Mouse (Mus musculus) cortical plate, adult 2 months (tissue): Measurements from ENCODE around the gene Pilrb1. TPM values are rescaled to one million over a fixed set of nuclear protein-coding genes. Genes with fewer than 3 reads are reported as not detected.
A peak's percentile ranks its signal among the peaks of the same experiment; 100 is the strongest.
"Not testable (repeated sequence)": the region's sequence is repeated elsewhere in the genome, so short reads cannot be mapped to it uniquely, and the experiment has no call there.

ENCODE experiments used
- H3K27ac ChIP-seq: fragments of 200-500 bp; 2 replicates; pipeline ENCODE4 v1.5.1; 2012; ENCODE audit warnings: low read length, control low read depth, inconsistent platforms; ENCODE audit not compliant: insufficient read depth
- H3K4me1 ChIP-seq: fragments of 200-500 bp; 2 replicates; pipeline ENCODE4 v1.6.1; 2011; ENCODE audit warnings: low read length; ENCODE audit not compliant: control insufficient read depth, insufficient read depth
- H3K4me3 ChIP-seq: fragments of 200-500 bp; 2 replicates; pipeline ENCODE4 v1.5.1; 2011; ENCODE audit warnings: mild to moderate bottlenecking, low read length, control low read depth; ENCODE audit not compliant: insufficient read depth
- CTCF ChIP-seq: fragments of 200-500 bp; IDR thresholded peaks from 2 replicates; pipeline ENCODE4 v1.5.1; 2011; ENCODE audit warnings: mild to moderate bottlenecking, control low read depth, low read length; ENCODE audit not compliant: insufficient read depth; ENCODE audit errors: extremely low read depth
- POLR2A ChIP-seq: fragments of 200-500 bp; IDR thresholded peaks from 2 replicates; pipeline ENCODE4 v1.6.1; 2011; ENCODE audit warnings: mild to moderate bottlenecking, low read length, control low read depth; ENCODE audit not compliant: insufficient read depth; ENCODE audit errors: extremely low read depth
- polyA plus RNA-seq: library from polyadenylated mRNA; depleted of rRNA; stranded (reverse); fragments of >200 nt; gene quantifications from 2 replicates; pipeline ENCODE4 v1.2.3, GENCODE M21; 2012; rRNA removed

The Pilrb1 gene
- 0.08 TPM in 1 of 2 replicates, not detected in the other for polyA plus RNA-seq

DNA sequence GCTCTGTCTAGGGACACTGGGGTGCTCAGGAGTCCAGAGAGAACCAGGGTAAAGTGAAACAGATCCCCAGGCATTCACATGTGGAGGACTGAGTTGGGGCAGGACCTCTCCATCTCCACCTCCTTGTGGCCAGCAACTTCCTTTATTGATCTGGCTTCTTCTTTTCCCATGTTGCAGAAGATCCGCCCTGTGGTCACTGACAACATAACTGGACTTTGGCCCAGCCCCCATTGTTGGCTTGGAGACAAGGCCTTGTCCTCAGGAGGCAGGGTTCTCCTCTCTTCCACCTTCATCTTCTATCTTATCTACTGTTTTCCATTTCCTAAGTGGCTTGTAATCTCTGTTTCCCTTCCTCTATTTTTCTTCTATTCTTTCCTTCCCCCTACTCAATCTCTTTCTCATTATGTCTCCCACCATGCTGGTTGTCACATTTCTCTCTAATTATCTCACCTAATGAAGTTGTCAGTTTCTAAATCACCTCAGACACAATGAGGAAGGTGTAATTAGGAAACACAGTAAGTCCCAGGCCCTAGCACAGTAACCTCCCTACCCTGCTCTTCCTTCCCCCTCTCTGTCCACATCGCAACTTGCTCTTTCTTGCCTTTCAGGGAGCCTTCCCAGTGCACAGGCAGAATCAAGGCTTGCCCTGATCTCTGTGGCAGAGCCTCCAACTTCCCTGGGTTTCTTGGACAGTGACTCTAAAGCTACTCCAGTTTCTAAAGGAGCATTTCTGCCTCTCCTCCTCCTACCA, at the start of gene Pilrb1:
TSS of gene Pilrb1 (minus strand) at position 147 of the 751 bp plus-strand sequence.
- not testable (repeated sequence) for H3K27ac ChIP-seq, H3K4me3 ChIP-seq

DNA sequence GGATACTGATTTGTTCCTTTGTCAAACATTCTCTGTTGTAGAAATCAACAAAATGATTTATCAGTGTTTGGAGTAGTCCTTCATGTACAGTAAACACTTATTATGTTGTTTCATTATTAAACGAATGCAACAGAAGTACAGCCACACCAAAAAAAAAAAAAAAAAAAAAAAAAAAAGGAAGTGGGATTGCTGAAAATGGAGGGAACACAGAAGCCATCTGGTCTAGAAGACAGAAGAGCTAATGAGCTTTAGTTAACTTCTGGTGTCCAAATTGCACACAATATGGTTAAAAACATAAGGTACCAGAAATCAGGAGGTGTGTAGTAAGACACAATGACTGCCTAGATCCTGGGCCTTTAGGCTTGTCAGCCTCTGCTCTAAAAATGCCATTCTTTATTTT, 39.9 kb upstream of the Pilrb1 start:
- TF ChIP-seq CTCF: no peak
- TF ChIP-seq POLR2A: no peak
- Histone ChIP-seq H3K4me1 (no peaks in the 10 kb centered on the region), H3K27ac (no peak overlapping the region), H3K4me3 (no peak overlapping the region)

More for the DNA sequence above, at the start of gene Pilrb1:
- H3K4me1 ChIP-seq: not testable (repeated sequence)

DNA sequence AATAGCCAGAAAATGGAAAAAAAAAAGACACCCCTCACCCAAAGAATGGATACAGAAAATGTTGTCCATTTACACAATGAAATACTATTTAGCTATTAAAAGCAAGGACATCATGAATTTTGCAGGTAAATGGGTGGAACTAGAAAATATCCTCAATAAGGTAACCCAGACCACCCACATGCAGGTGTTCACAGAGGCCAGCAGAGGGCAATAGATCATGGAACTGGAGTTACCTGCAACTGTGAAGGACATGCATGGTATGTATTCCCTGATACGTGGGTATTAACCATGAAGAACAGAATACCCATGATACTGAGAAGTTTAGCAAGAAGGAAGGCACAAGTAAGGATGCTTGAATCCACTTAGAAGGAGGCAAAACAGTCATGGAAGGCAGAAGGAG, 35.0 kb upstream of the Pilrb1 start:
- Histone ChIP-seq H3K27ac (no peak overlapping the region), H3K4me3 (no peak overlapping the region), H3K4me1 (no peaks in the 10 kb centered on the region)
- TF ChIP-seq CTCF (no peak), POLR2A (no peak)

DNA sequence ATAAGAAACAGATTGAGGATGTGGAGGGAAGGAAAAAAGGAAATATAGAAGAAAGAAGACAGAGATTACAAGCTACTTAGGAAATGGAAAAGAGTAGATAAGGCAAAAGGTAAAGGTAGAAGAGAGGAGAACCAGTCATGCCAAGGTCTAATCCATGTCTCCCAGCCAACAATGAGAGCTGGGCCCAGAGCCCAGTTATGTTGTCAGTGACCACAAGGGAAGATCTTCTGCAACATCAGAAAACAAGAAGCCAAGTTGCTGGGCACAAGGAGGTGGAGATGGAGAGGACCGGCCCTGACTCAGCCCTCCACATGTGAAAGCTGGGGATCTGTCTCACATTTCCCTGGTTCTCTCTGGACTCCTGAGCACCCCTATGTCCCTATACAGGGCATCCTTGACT, 29.8 kb upstream of the Pilrb1 start:
- Histone ChIP-seq H3K4me3 (no peak overlapping the region), H3K27ac (no peak overlapping the region), H3K4me1 (no peaks in the 10 kb centered on the region)
- TF ChIP-seq POLR2A (no peak), CTCF (no peak)

DNA sequence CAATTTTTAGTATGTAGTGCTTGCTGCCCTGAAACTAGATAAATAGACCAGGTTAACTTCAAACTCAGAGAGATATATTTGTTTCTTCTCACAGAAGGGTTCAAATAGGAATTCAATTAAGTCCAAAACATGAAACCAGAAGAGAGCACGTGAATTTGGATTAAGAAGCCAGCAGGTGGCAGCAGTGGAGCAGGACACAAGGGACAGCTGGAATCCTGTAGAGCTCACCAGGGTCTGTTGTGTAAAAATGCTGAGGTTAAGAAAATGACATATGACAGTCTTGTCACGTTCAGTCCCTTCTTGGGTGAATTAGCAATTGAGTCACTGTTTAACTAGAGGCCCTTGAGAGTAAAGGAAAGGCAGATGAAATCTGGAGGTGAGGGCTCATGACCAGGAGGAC, 28.0 kb upstream of the Pilrb1 start:
- Histone ChIP-seq H3K27ac (no peak overlapping the region), H3K4me1 (no peaks in the 10 kb centered on the region), H3K4me3 (no peak overlapping the region)
- TF ChIP-seq CTCF: peak; percentile 70
- no peak for TF ChIP-seq POLR2A

DNA sequence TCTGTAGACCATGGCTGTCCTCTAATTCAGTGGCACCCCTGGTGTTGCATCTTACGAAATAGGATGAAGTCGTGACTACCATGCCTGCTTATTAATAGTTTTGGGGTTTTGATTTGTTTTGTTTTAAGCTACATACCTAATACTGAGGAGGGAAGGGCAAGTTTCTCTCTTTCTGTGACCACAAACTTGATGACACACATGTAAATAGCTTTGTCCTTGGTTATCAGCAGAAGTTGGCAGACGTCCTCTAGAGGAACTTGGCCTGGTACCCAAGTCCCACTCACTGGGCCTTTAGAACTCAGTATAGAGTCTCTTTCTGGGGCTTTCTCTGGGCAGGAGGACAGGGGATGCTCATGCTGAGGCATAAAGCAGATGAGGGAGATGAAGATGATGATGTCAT, 25.4 kb upstream of the Pilrb1 start:
- no peak overlapping the region for H3K4me3 ChIP-seq
- H3K4me1 ChIP-seq: no peaks in the 10 kb centered on the region
- no peak overlapping the region for H3K27ac ChIP-seq
- TF ChIP-seq CTCF (no peak), POLR2A (no peak)

DNA sequence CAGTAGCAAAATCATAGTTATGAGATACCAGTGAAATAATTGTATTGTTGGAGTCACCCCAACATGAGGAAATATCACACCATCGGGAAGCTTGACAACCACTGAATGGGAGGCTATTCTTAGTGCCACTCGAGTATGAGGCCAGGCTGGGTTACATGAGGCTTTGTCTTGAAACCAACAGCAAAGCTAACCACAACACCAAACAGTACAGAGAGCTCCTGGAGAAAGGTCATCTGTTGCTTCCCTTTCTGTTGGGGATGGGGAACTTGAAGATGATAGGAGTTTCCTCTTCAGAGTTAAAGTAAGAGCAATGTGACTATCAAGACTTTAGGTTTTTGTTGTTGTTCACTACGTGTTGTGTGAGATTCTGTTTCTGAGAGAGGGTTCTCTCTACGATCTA, 25.0 kb upstream of the Pilrb1 start:
- Histone ChIP-seq H3K4me1 (no peaks in the 10 kb centered on the region), H3K27ac (no peak overlapping the region), H3K4me3 (no peak overlapping the region)
- no peak for TF ChIP-seq POLR2A
- no peak for TF ChIP-seq CTCF

DNA sequence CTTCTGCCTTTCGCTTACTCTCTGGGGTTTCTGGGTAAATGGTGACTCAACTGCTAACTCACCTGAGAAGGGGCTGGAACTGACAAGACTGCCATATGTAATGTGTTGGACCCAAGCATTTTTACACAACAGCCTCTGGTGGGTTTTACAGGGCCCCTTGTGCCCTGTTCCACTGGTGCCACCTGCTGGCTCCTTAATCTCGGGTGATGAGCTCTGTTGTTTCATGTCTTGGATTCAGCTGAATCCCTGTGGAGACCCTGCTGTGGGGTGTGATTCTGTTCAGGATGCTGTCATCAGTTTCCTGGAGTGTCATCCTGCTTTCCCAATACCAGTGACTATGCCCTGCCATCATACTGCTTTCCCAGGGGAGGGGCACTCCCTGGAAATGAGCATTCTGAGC, 20.0 kb upstream of the Pilrb1 start:
- no peaks in the 10 kb centered on the region for H3K4me1 ChIP-seq
- H3K27ac ChIP-seq: no peak overlapping the region
- TF ChIP-seq POLR2A (no peak), CTCF (peak; percentile 17; the same call in 1 of the 2 replicates)
- H3K4me3 ChIP-seq: no peak overlapping the region

DNA sequence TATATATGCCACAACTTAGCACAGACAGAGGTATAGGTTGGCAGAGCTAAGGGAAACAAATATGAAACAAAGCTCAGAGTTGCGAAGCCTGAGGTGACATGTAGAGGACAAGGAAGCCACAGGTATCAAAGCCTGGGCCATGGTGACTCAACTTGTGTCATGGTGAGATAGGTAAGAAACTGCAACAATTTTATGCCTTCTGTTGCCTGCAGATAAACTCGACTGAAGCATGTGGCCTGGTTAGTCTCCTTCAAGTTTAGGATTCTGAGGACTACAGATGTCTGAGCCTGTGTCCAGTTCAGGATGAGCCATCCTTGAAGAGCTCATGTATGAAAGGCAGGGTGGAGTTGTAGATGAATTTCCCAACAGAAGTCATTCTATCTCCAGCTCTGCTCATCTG, 17.1 kb upstream of the Pilrb1 start:
- Histone ChIP-seq H3K4me3 (no peak overlapping the region), H3K27ac (no peak overlapping the region), H3K4me1 (no peaks in the 10 kb centered on the region)
- TF ChIP-seq CTCF (no peak), POLR2A (no peak)

DNA sequence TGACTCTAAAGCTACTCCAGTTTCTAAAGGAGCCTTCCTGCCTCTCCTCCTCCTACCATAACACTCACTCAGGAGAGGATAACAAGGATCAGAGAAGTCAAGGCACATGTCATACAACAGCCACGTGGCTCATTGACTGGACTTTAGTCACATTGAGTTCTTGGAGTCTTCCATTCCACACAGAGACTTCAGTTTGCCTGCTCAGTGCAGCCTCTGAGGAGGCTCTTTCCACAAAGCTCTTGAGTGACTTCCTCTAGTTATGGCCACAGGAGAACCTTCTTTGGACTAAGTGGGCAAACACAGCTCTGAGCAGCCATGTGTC, 14.4 kb upstream of the Pilrb1 start:
- not testable (repeated sequence) for H3K4me1 ChIP-seq, H3K27ac ChIP-seq, H3K4me3 ChIP-seq

DNA sequence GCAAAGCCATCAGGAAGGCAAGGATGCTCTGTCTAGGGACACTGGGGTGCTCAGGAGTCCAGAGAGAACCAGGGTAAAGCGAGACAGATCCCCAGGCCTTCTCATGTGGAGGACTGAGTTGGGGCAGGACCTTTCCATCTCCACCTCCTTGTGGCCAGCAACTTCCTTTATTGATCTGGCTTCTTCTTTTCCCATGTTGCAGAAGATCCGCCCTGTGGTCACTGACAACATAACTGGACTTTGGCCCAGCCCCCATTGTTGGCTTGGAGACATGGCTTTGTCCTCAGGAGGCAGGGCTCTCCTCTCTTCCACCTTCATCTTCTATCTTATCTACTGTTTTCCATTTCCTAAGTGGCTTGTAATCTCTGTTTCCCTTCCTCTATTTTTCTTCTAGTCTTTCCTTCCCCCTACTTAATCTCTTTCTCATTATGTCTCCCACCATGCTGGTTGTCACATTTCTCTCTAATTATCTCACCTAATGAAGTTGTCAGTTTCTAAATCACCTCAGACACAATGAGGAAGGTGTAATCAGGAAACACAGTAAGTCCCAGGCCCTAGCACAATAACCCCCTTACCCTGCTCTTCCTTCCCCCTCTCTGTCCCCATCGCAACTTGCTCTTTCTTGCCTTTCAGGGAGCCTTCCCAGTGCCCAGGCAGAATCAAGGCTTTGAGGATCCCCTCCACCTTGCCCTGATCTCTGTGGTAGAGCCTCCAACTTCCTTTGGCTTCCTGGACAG, 13.9 kb upstream of the Pilrb1 start, which contains the start of gene Pilrb2:
TSS of gene Pilrb2 (minus strand) at position 172 of the 737 bp plus-strand sequence.
- not testable (repeated sequence) for H3K27ac ChIP-seq, H3K4me1 ChIP-seq, H3K4me3 ChIP-seq

DNA sequence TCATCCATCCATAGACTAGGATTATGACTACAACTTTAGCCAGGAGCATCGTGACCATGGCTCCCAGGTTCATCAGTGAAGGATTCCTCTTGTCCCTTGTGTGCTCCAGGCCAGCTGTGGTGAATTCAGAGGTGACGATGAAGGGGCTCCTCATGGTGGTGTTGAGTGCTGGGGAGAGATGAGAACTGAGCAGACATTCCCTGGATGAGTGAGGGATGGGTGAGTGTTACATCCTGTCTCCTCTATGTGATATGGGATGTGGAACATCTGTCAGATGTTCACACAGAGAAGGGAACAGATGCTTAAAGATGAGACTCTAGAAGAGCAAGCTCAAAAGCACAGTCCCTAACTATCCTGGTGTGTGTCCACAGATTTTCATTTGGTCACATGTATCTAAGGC, 10.7 kb upstream of the Pilrb1 start:
- H3K4me3 ChIP-seq, H3K4me1 ChIP-seq, H3K27ac ChIP-seq: not testable (repeated sequence)

DNA sequence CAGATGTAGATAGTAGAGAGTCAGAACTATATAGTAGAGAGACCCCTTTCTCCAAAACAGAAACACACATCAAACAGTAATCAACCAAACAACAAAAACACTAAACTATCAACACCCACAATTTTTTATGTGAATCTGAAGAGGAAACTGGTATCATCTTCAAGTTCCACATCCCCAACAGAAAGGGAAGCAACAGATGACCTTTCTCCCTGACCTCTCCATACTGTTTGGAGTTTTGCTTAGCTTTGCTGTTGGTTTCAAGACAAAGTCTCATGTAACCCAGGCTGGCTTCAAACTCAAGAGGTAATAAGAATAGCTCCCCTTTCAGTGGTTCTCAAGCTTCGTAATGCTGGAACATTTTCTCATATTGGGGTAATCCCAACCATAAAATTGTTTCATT, 6.1 kb upstream of the Pilrb1 start:
- not testable (repeated sequence) for H3K4me1 ChIP-seq, H3K27ac ChIP-seq, H3K4me3 ChIP-seq

DNA sequence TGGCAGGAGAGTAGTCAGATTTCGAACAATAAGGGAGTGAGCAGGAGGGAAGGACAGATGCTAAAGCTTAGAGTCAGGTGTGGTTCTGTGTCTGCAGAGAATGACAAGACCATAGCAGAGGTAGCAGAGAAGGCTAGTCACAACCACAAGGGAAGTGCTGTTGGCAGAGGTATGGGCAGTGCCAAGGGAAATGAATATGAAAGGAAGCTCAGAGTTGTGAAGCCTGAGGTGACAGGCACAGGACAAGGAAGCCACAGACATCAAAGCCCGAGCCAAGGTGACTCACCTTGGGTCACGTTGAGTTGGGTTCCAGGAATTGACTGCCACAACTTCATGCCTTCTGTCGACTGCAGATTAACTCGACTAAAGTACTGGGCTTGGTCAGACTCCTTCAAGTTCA, 1.0 kb downstream of the Pilrb1 start:
- H3K4me3 ChIP-seq, H3K27ac ChIP-seq: not testable (repeated sequence)

More for the DNA sequence above, 1.0 kb downstream of the Pilrb1 start:
- H3K4me1 ChIP-seq: not testable (repeated sequence)
